Mouse (Mus musculus) MEL (cell line): Measurements from ENCODE around the gene Dnajc5g.

ENCODE experiments used
- CHD2 ChIP-seq: IDR thresholded peaks from 2 replicates; pipeline ENCODE4 v1.6.1; 2011; ENCODE audit warnings: low read length, improper control_type of control experiment
- MYC ChIP-seq: IDR thresholded peaks from 2 replicates; pipeline ENCODE4 v1.6.1; 2011; ENCODE audit warnings: low read depth, mild to moderate bottlenecking, low read length, improper control_type of control experiment, moderate library complexity

- no peak for TF ChIP-seq MYC
- no peak for TF ChIP-seq CHD2
Measured at GRCm38 (mm10) chr5:31083949-31084348, 22.1 kb upstream of the Dnajc5g start.
